Mouse (Mus musculus) forebrain, embryonic 14.5 days (tissue): Measurements from ENCODE around the gene Pkd1l2. TPM values are rescaled to one million over a fixed set of nuclear protein-coding genes. Genes with fewer than 3 reads are reported as not detected.
A peak's percentile ranks its signal among the peaks of the same experiment; 100 is the strongest.

ENCODE experiments used
- ATAC-seq: fragments of 200-750 bp; cut with Nextera tagmentation; 2 replicates; pipeline ENCODE4 v1.8.0; 2017; ENCODE audit warnings: mild to moderate bottlenecking, moderate library complexity
- DNase-seq: peaks from one replicate; pipeline ENCODE4 v3.0.0-alpha.2; 2015; ENCODE audit warnings: low spot score
- H3K27ac ChIP-seq: fragments of 300-500 bp; sonication (generic); 2 replicates; pipeline ENCODE4 v1.5.1; 2014; ENCODE audit warnings: low read depth, mild to moderate bottlenecking, control low read depth, low read length, moderate library complexity
- H3K27me3 ChIP-seq: fragments of 300-500 bp; sonication (generic); replicated peaks from 2 replicates; pipeline ENCODE4 v1.6.1; 2014; ENCODE audit warnings: low read length, control low read depth, mixed read lengths; ENCODE audit not compliant: control insufficient read depth, insufficient read depth
- H3K36me3 ChIP-seq: fragments of 300-500 bp; sonication (generic); 2 replicates; pipeline ENCODE4 v1.6.1; 2014; ENCODE audit warnings: low read length, control low read depth; ENCODE audit not compliant: control insufficient read depth, insufficient read depth
- H3K4me1 ChIP-seq: fragments of 300-500 bp; sonication (generic); 2 replicates; pipeline ENCODE4 v1.6.1; 2014; ENCODE audit warnings: antibody characterized with exemption, low read length, control low read depth; ENCODE audit not compliant: control insufficient read depth, insufficient read depth
- H3K4me2 ChIP-seq: fragments of 300-500 bp; sonication (generic); 2 replicates; pipeline ENCODE4 v1.6.1; 2014; ENCODE audit warnings: mild to moderate bottlenecking, control low read depth, low read length
- H3K4me3 ChIP-seq: fragments of 300-500 bp; sonication (generic); 2 replicates; pipeline ENCODE4 v1.5.1; 2014; ENCODE audit warnings: low read depth, low read length, control low read depth
- H3K9ac ChIP-seq: fragments of 300-500 bp; sonication (generic); 2 replicates; pipeline ENCODE4 v1.6.1; 2014; ENCODE audit warnings: mild to moderate bottlenecking, low read length, control low read depth, moderate library complexity
- H3K9me3 ChIP-seq: fragments of 300-500 bp; sonication (generic); replicated peaks from 2 replicates; pipeline ENCODE4 v1.6.1; 2016; ENCODE audit warnings: low read length, control low read depth, mixed read lengths; ENCODE audit not compliant: control insufficient read depth
- WGBS: fragments of 180-500 bp; shearing (Covaris S2); extraction: QIAGEN DNeasy Blood & Tissue Kit; methylation state at CpG from one replicate; pipeline ENCODE4 v1.1.7; 2014; 5-methylcytosine and 5-hydroxymethylcytosine counted together
- polyA plus RNA-seq: library from polyadenylated mRNA; unstranded; fragments of >200 nt; fragmentation: Nextera tagmentation; extraction: Ambion mirVana; gene quantifications from 2 replicates; pipeline ENCODE4 v1.2.1, GENCODE M21; 2014

The Pkd1l2 gene
- polyA plus RNA-seq, 1 experiment from 2014 or later = not detected

DNA sequence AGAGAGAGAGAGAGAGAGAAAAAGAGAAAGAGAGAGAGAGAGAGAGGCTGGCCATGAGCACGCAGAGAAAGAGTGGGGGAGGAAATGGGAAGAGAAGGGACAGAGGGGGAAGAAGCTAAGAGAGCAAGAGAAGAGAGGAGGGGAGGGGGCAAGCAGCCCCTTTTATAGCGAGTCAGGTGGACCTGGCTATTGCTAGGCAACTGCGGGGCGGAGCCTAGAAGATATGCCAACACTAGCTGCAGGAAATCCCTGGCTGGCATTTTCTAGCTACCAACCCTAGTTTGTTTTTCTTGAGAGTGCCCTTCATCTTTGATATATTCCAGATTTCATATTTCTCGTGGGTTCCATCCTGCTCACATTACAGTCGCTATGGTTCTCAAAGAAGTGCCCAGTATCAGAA, 32.8 kb upstream of the Pkd1l2 start:
- no peaks in the 10 kb centered on the region for H3K27me3 ChIP-seq
- no peak overlapping the region for H3K4me2 ChIP-seq
- no peak overlapping the region for H3K9ac ChIP-seq
- no peaks in the 10 kb centered on the region for H3K9me3 ChIP-seq
- H3K4me1 ChIP-seq = 0 out of 2 replicates have a peak, but pooled peaks cover 6% of the 10 kb centered on the region
- ATAC-seq (no peak), DNase-seq (peak; percentile 41)
- H3K27ac ChIP-seq = no peak overlapping the region
- no peak overlapping the region for H3K4me3 ChIP-seq
- no peaks in the 10 kb centered on the region for H3K36me3 ChIP-seq
- 46% methylated on average over 6 of the region's 6 CpGs for WGBS

GRCm38 (mm10) chr8:117112261-117112660, 30.0 kb upstream of the Pkd1l2 start:
- Histone ChIP-seq H3K36me3 (no peaks in the 10 kb centered on the region), H3K27me3 (no peaks in the 10 kb centered on the region), H3K4me2 (no peak overlapping the region), H3K9me3 (no peaks in the 10 kb centered on the region), H3K4me3 (no peak overlapping the region), H3K9ac (no peak overlapping the region), H3K27ac (no peak overlapping the region), H3K4me1 (0 out of 2 replicates have a peak, but pooled peaks cover 6% of the 10 kb centered on the region)
- ATAC-seq = no peak
- DNase-seq = no peak
- 65% methylated on average over 8 of the region's 8 CpGs for WGBS

DNA sequence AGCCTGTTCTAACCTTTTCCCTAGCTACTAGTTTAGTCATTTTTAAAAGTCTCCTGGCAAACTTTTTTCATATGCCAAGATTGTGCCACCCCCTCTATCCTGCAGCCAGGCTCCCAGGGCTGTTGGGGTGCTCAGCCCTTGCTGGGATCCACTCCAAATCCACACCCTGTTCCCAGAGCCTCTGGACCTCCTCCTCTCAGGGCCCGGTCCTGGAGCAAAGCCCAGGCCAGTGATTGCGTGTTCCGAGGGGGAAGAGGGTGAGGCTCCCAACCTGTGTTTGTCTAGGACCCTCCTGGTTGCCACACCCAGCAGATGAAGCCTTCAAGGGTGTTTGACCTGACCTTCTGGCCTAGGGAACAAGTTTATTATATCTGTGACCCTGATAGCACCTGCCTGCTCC, 29.4 kb upstream of the Pkd1l2 start:
- WGBS = 87% methylated on average over 3 of the region's 3 CpGs
- no peak overlapping the region for H3K4me3 ChIP-seq
- H3K4me2 ChIP-seq = no peak overlapping the region
- no peak overlapping the region for H3K27ac ChIP-seq
- no peaks in the 10 kb centered on the region for H3K9me3 ChIP-seq
- no peak for DNase-seq
- ATAC-seq = no peak
- no peaks in the 10 kb centered on the region for H3K36me3 ChIP-seq
- H3K4me1 ChIP-seq = 0 out of 2 replicates have a peak, but pooled peaks cover 6% of the 10 kb centered on the region
- H3K27me3 ChIP-seq = no peaks in the 10 kb centered on the region
- H3K9ac ChIP-seq = no peak overlapping the region

- Histone ChIP-seq H3K4me3 (no peak overlapping the region), H3K36me3 (no peaks in the 10 kb centered on the region), H3K27me3 (no peaks in the 10 kb centered on the region), H3K4me2 (no peak overlapping the region), H3K27ac (no peak overlapping the region), H3K9me3 (no peaks in the 10 kb centered on the region), H3K9ac (no peak overlapping the region), H3K4me1 (no peaks in the 10 kb centered on the region)
- DNase-seq = peak; percentile 26
- WGBS = 59% methylated on average over 16 of the region's 16 CpGs
- no peak for ATAC-seq
Measured at GRCm38 (mm10) chr8:117109801-117110390, 27.6 kb upstream of the Pkd1l2 start.

- WGBS = 91% methylated on average over 19 of the region's 19 CpGs
- no peak overlapping the region for H3K9ac ChIP-seq
- DNase-seq (no peak), ATAC-seq (no peak)
- H3K27me3 ChIP-seq = no peaks in the 10 kb centered on the region
- H3K4me3 ChIP-seq = no peak overlapping the region
- no peak overlapping the region for H3K27ac ChIP-seq
- no peak overlapping the region for H3K4me2 ChIP-seq
- no peaks in the 10 kb centered on the region for H3K9me3 ChIP-seq
- H3K4me1 ChIP-seq = no peaks in the 10 kb centered on the region
- no peaks in the 10 kb centered on the region for H3K36me3 ChIP-seq
Measured at GRCm38 (mm10) chr8:117109018-117109711, 26.9 kb upstream of the Pkd1l2 start.

- no peaks in the 10 kb centered on the region for H3K27me3 ChIP-seq
- no peak overlapping the region for H3K4me2 ChIP-seq
- no peaks in the 10 kb centered on the region for H3K36me3 ChIP-seq
- no peak overlapping the region for H3K9ac ChIP-seq
- H3K9me3 ChIP-seq = no peaks in the 10 kb centered on the region
- ATAC-seq (no peak), DNase-seq (peak; percentile 75)
- H3K4me1 ChIP-seq = no peaks in the 10 kb centered on the region
- no peak overlapping the region for H3K4me3 ChIP-seq
- WGBS = 16% methylated on average over 9 of the region's 9 CpGs
- no peak overlapping the region for H3K27ac ChIP-seq
Measured at GRCm38 (mm10) chr8:117107533-117107932, 25.3 kb upstream of the Pkd1l2 start.

GRCm38 (mm10) chr8:117097564-117098191, 15.4 kb upstream of the Pkd1l2 start:
- Histone ChIP-seq H3K36me3 (no peaks in the 10 kb centered on the region), H3K27me3 (no peaks in the 10 kb centered on the region), H3K4me3 (no peak overlapping the region), H3K9me3 (no peaks in the 10 kb centered on the region), H3K4me1 (peaks cover 5% of the 10 kb centered on the region; the same call in 1 of the 2 replicates), H3K4me2 (peak overlapping the region; percentile 28), H3K27ac (0 out of 2 replicates have a peak overlapping the region, but pooled peaks have one; percentile 48), H3K9ac (no peak overlapping the region)
- ATAC-seq (peak; percentile 79; the same call in 1 of the 2 replicates), DNase-seq (peak; percentile 76)
- WGBS = 43% methylated on average over 11 of the region's 11 CpGs

DNA sequence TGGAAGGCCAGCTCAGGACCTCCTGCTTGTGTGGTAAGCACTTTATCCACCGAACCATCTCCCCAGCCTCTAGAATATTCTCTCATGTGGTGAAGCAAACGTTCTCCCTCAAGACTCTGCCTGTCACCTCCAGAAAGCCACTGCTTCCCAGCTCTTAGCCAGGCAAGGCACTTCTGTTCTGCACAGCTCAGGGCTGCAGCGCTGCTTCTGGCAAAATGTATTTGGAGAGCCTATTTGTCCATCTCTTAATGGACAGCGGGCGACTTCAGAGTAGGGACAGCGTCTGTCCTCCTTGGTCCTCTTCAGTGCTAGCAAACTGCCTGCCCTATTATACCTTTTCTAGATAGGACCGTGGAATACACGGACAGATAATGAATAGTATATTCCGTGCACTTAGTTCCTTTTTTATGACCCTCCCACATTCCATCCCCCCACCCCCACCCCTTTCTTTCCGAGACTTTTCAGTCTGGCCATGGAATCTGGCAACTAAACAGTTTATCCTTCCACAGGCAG, 14.9 kb upstream of the Pkd1l2 start:
- no peak overlapping the region for H3K9ac ChIP-seq
- no peaks in the 10 kb centered on the region for H3K9me3 ChIP-seq
- WGBS = 74% methylated on average over 10 of the region's 10 CpGs
- H3K4me3 ChIP-seq = no peak overlapping the region
- peaks cover 5% of the 10 kb centered on the region; the same call in 1 of the 2 replicates for H3K4me1 ChIP-seq
- no peak overlapping the region for H3K27ac ChIP-seq
- H3K36me3 ChIP-seq = no peaks in the 10 kb centered on the region
- H3K4me2 ChIP-seq = peak overlapping the region; percentile 28
- DNase-seq (no peak), ATAC-seq (no peak)
- H3K27me3 ChIP-seq = no peaks in the 10 kb centered on the region
